Mouse (Mus musculus) embryonic fibroblast, embryonic 13.5 days (primary cell): ENCODE measurements around the gene Eps8.

ENCODE experiments used
- CTCF ChIP-seq: IDR thresholded peaks from 2 replicates; pipeline ENCODE4 v1.5.1; 2011; ENCODE audit warnings: mild to moderate bottlenecking, control low read depth, low read length, moderate library complexity, borderline replicate concordance; ENCODE audit not compliant: insufficient read depth
- POLR2A ChIP-seq: IDR thresholded peaks from 2 replicates; pipeline ENCODE4 v1.6.1; 2011; ENCODE audit warnings: low read depth, mild to moderate bottlenecking, control low read depth, low read length, moderate library complexity

DNA sequence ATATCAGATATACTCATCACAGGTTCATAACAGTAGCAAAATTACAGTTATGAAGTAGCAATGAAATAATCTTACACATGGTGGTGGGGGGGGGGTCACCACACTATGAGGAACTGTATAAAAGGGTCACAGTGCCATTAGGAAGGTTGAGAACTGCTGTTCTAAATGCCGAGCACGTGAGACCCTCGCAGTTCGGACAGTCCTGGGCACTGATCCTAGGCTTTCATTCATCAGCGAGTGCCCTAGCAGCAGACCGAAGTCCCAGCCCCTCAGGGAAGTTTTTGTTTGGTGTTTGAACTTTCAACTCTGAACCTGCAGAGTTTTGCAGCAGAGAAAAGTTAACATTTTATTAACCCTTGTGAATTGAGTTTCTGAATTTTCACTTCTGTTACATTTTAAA is 2.5 kb upstream of the Eps8 start:
- TF ChIP-seq POLR2A (no peak), CTCF (no peak)
